ENCODE assay signal across 8 mouse cellular contexts in the genomic region with DNA sequence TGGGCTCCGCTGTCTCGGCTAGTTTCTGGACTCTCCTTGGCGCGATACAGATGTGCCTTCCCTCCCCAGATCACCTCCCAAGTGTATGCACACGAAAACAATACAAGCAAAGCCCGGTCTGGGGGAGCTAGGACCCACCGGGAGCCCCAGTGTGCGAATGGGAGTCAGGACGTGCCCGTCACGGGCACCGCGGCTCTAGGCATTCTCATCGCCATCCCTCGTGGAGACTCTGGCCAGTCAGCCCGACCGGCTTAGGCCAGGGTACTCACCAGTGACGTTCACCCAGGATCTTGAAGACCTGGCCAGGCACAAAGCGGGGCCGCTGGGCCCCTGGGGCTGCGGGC. TPM values are rescaled to one million over a fixed set of nuclear protein-coding genes. Genes with fewer than 3 reads are reported as not detected.
DNase-seq lines count a peak whose midpoint lies in the region; ATAC-seq and TF ChIP-seq lines count a peak whose summit lies in the region.

No protein-coding gene starts in this region.

- no peak for TF ChIP-seq POLR2A in bone marrow, adult 2 months (IDR thresholded peaks at IDR 0.05; ENCODE audit: borderline replicate concordance, control insufficient read depth, low read depth, low read length)

- H3K27ac ChIP-seq in kidney, embryonic 14.5 days (ENCODE audit: low read depth, low read length) = peak overlapping the region; percentile 20; the same call in 1 of the 2 replicates
- peak overlapping the region; percentile 23; the same call in 1 of the 2 replicates for H3K27ac ChIP-seq in bone marrow, adult 2 months (ENCODE audit: control insufficient read depth, insufficient read depth, low read depth, low read length, poor library complexity)
- peak overlapping the region; percentile 93 for H3K27ac ChIP-seq in hindbrain, embryonic 14.5 days
- peak overlapping the region; percentile 93 for H3K27ac ChIP-seq in midbrain, embryonic 13.5 days

- H3K4me1 ChIP-seq in kidney, embryonic 14.5 days (ENCODE audit: control insufficient read depth, insufficient read depth, low read length) = peaks cover 19% of the 10 kb centered on the region
- H3K4me1 ChIP-seq in bone marrow, adult 2 months (ENCODE audit: control insufficient read depth, insufficient read depth, low read length) = no peaks in the 10 kb centered on the region; the same call in 1 of the 2 replicates
- peaks cover 27% of the 10 kb centered on the region for H3K4me1 ChIP-seq in hindbrain, embryonic 14.5 days (replicated peaks; ENCODE audit: control insufficient read depth, insufficient read depth, low read length)
- peaks cover 34% of the 10 kb centered on the region for H3K4me1 ChIP-seq in midbrain, embryonic 13.5 days (replicated peaks)

- TF ChIP-seq CTCF in bone marrow, adult 2 months (IDR thresholded peaks at IDR 0.05; ENCODE audit: control insufficient read depth, insufficient read depth, low read length) = no peak

- no peaks in the 10 kb centered on the region for H3K9me3 ChIP-seq in kidney, embryonic 14.5 days (ENCODE audit: control insufficient read depth, low read length)
- no peaks in the 10 kb centered on the region for H3K9me3 ChIP-seq in hindbrain, embryonic 14.5 days (ENCODE audit: control insufficient read depth, low read length)
- no peaks in the 10 kb centered on the region for H3K9me3 ChIP-seq in midbrain, embryonic 13.5 days

- 0% methylated on average over 17 of the region's 21 CpGs for WGBS in kidney, embryonic 14.5 days
- WGBS in bone marrow, adult 2 months = under 1% methylated on average over 21 of the region's 21 CpGs
- 0% methylated on average over 21 of the region's 21 CpGs for WGBS in hindbrain, embryonic 14.5 days
- 2% methylated on average over 21 of the region's 21 CpGs for WGBS in midbrain, embryonic 13.5 days

- H3K4me3 ChIP-seq in kidney, embryonic 14.5 days (ENCODE audit: low read length) = peak overlapping the region; percentile 69
- peak overlapping the region; percentile 85 for H3K4me3 ChIP-seq in bone marrow, adult 2 months (replicated peaks; ENCODE audit: control insufficient read depth, low read depth, low read length)
- peak overlapping the region; percentile 72 for H3K4me3 ChIP-seq in hindbrain, embryonic 14.5 days (replicated peaks; ENCODE audit: low read length)
- peak overlapping the region; percentile 70 for H3K4me3 ChIP-seq in midbrain, embryonic 13.5 days (replicated peaks)

- peak overlapping the region; percentile 95 for H3K4me2 ChIP-seq in kidney, embryonic 14.5 days (replicated peaks; ENCODE audit: low read depth, low read length)
- H3K4me2 ChIP-seq in hindbrain, embryonic 14.5 days (replicated peaks) = peak overlapping the region; percentile 81
- H3K4me2 ChIP-seq in midbrain, embryonic 13.5 days (replicated peaks) = peak overlapping the region; percentile 85

- peak overlapping the region; percentile 76 for H3K9ac ChIP-seq in kidney, embryonic 14.5 days (ENCODE audit: low read depth, low read length)
- H3K9ac ChIP-seq in hindbrain, embryonic 14.5 days = peak overlapping the region; percentile 83
- peak overlapping the region; percentile 84 for H3K9ac ChIP-seq in midbrain, embryonic 13.5 days (replicated peaks)

- ATAC-seq in kidney, embryonic 14.5 days (ENCODE audit: low FRiP score, low TSS enrichment) = no peak; the same call in 1 of the 2 replicates
- ATAC-seq in hindbrain, embryonic 14.5 days (ENCODE audit: low FRiP score) = peak; percentile 56
- peak; percentile 79 for ATAC-seq in midbrain, embryonic 13.5 days

- no peak for DNase-seq in kidney, postnatal 25 days
- DNase-seq in hindbrain, embryonic 14.5 days (ENCODE audit: low spot score) = no peak
- no peak for DNase-seq in spleen, adult 18-20 months
- no peak for DNase-seq in right cerebral cortex, adult 2 months (ENCODE audit: low spot score in 2 of 2)
- DNase-seq in kidney, postnatal 14 days = no peak

- H3K27me3 ChIP-seq in kidney, embryonic 14.5 days (ENCODE audit: control insufficient read depth, insufficient read depth, low read length) = no peaks in the 10 kb centered on the region
- H3K27me3 ChIP-seq in hindbrain, embryonic 14.5 days (ENCODE audit: control insufficient read depth, insufficient read depth, low read length) = no peaks in the 10 kb centered on the region
- H3K27me3 ChIP-seq in midbrain, embryonic 13.5 days = peaks cover 12% of the 10 kb centered on the region

- no peaks in the 10 kb centered on the region for H3K36me3 ChIP-seq in kidney, embryonic 14.5 days (ENCODE audit: control insufficient read depth, insufficient read depth, low read length)
- H3K36me3 ChIP-seq in hindbrain, embryonic 14.5 days (replicated peaks; ENCODE audit: control insufficient read depth, insufficient read depth) = no peaks in the 10 kb centered on the region
- H3K36me3 ChIP-seq in midbrain, embryonic 13.5 days = no peaks in the 10 kb centered on the region

RNA-seq across cellular contexts. Expression of a gene that starts 0.2 kb away (rescaled TPM):
- 24.5 and 28.4 TPM in 2 replicates for polyA plus RNA-seq in kidney, embryonic 14.5 days (2014; fragmentation: Nextera tagmentation; extraction: Ambion mirVana)
- polyA plus RNA-seq in bone marrow, adult 2 months (2011; ENCODE audit: insufficient read depth, insufficient read length, low replicate concordance, missing spikeins) = 8.3 and 10.7 TPM in 2 replicates
- 23.8 and 27.2 TPM in 2 replicates for polyA plus RNA-seq in hindbrain, embryonic 14.5 days (2014; fragmentation: Nextera tagmentation; extraction: Ambion mirVana)
- polyA plus RNA-seq in midbrain, embryonic 13.5 days (2015; fragmentation: Nextera tagmentation; extraction: Ambion mirVana) = 26.5 and 30.4 TPM in 2 replicates

Comparison
In these comparisons a context has a peak if more than half of its experiments do, and no peak if none do; other contexts are left out.
1. H3K27ac ChIP-seq: peak in every context shown above with its lines; median percentile 93 in hindbrain, embryonic 14.5 days; 93 in midbrain, embryonic 13.5 days; 23 in bone marrow, adult 2 months; 20 in kidney, embryonic 14.5 days.